Mouse (Mus musculus): Measurements from ENCODE around the gene Olfr312.
"Not testable (repeated sequence)": the region's sequence is repeated elsewhere in the genome, so short reads cannot be mapped to it uniquely, and the experiment has no call there.

Gene Olfr312

GRCm38 (mm10) chr11:58828937-58829336, at the start of gene Olfr312:
Olfr312 (plus strand) TSS chr11:58829237.
- not testable (repeated sequence) for DNase-seq (ENCODE audit: low spot score)

DNA sequence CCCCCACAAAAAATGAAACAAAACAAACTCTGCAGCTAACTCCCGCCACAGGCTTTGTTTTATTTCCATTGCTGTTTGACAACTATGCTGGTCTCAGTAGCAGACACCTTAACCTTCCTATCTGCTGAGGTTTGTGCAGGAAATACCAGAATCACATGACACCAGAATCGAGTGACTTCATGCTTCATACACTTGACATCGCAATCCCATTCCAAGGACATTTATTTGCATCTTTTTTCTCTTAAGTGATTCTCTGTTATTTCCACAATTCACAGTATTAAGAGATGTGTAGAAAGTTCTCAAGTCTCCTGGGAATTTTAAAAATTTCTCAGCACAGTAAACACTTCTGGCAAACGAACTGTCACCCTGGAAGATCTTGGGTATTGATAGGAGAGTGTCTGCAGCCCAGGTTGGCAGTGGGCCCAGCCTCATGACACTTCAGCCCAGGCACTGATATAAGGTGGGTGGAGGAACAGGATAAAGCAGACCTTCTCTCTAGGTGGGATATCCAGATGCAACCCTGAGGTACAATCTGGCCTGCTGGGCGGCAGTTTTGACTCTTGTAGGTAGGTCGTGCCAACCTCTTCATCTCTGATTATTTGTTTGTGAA, 46.5 kb upstream of the Olfr312 start, which contains the start of gene Olfr314:
Gene Olfr314 (plus strand): TSS at position 473 of the 610 bp plus-strand sequence.
- DNase-seq (ENCODE audit: low spot score), result no peak

- DNase-seq (ENCODE audit: low spot score), result no peak
These were observed 44.9 kb upstream of the Olfr312 start for GRCm38 (mm10) chr11:58784182-58784581.

- no peak for DNase-seq (ENCODE audit: low spot score)
These were observed 41.4 kb upstream of the Olfr312 start for GRCm38 (mm10) chr11:58787651-58788050.

- DNase-seq (ENCODE audit: low spot score), result no peak
These were observed 40.7 kb upstream of the Olfr312 start for GRCm38 (mm10) chr11:58788346-58788745.

DNA sequence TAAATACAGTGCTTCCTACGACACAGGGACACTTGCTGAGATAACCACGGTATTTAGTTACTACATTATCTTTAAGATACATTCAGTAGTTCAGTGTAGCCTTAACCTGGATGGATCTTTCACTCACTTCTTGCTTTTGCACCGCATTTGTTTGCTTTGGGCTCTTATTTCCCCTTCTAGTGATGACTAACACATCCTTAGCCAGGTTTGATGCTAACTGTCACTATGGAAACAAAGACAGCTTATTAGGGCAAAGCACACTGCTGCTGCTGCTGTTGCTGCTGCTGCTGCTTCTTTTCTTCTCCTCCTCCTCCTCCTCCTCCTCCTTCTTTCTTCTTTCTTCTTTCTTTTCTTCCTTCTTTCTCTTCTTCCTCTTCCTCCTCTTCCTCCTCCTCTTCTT, 39.5 kb upstream of the Olfr312 start:
- DNase-seq (ENCODE audit: low spot score), result no peak

DNA sequence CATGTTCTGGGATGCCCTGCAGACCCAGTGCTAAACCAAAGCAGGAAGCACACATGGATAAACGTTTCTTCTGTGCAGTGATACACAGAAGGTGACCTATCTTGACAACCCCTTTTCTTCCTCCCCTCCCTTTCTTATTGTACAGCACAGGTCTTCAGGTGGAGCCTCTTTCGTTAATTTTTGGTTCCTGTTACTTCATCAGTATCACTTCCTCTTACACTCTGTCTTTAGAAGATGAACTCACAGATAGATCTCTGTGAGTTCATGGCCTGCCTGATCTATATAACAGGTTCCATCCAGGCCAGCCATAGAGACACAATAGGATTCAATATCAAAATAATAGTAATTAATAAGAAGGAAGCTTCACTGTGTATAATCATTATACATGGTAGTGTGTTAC, 39.0 kb upstream of the Olfr312 start:
- DNase-seq (ENCODE audit: low spot score), result no peak

DNA sequence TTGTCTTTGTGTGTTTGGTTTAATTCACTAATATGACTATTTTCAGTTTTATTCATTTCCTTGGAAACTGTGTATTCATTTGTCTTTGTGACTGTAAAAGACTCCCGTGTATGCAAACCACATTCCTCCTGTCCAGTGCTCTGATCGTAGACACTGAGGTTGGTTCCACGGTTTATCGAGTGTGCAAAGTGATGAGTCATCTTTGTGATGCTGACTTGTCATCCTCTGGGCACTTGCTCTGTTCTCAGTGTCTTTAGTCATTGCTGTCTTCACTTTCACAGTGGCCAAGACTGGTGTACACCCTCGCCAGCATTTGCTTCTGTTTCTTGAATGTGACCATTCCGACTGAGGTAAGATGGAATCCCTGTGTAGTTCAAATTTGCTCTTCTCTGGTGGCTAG, 38.4 kb upstream of the Olfr312 start:
- DNase-seq (ENCODE audit: low spot score), result no peak

- DNase-seq (ENCODE audit: low spot score), result no peak
These were observed 33.2 kb upstream of the Olfr312 start for GRCm38 (mm10) chr11:58795856-58796255.

- DNase-seq (ENCODE audit: low spot score), result no peak
These were observed 32.2 kb upstream of the Olfr312 start for GRCm38 (mm10) chr11:58796850-58797249.

GRCm38 (mm10) chr11:58799747-58800146, 29.3 kb upstream of the Olfr312 start:
- DNase-seq (ENCODE audit: low spot score), result no peak

- DNase-seq (ENCODE audit: low spot score), result no peak
These were observed 27.3 kb upstream of the Olfr312 start, which contains the start of gene Fam183b for GRCm38 (mm10) chr11:58801558-58802228. Fam183b (minus strand) TSS chr11:58801960.

- DNase-seq (ENCODE audit: low spot score), result no peak
These were observed 25.2 kb upstream of the Olfr312 start for GRCm38 (mm10) chr11:58803871-58804270.

- no peak for DNase-seq (ENCODE audit: low spot score)
These were observed 24.6 kb upstream of the Olfr312 start for GRCm38 (mm10) chr11:58804393-58804792.

- no peak for DNase-seq (ENCODE audit: low spot score)
These were observed 17.0 kb upstream of the Olfr312 start for GRCm38 (mm10) chr11:58812001-58812400.

GRCm38 (mm10) chr11:58814700-58815099, 14.3 kb upstream of the Olfr312 start, which contains the start of gene Olfr313:
Olfr313 (plus strand) TSS chr11:58815000.
- DNase-seq (ENCODE audit: low spot score), result not testable (repeated sequence)

- DNase-seq (ENCODE audit: low spot score), result no peak
These were observed 13.4 kb upstream of the Olfr312 start for GRCm38 (mm10) chr11:58815676-58816075.

- no peak for DNase-seq (ENCODE audit: low spot score)
These were observed 727 bp downstream of the Olfr312 start for GRCm38 (mm10) chr11:58829764-58830163.

DNA sequence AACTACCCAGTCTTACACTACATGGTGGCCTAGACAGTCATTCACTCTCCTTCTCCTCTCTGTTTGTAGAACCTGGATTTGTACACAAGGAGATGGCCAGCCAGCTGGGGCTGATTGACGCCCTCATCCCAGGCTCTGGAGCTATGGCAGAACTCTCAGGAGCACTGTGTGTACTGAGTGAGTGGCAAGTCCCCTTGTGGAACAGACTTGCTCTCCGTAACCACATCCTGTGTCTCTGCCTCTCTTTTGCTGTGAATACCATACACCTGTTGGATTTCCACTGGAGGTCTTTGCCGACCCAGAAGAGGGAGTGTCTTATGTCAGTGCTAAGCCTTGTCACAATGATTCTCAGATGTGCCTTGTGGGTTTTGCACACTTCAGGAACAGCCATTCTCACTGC, 3.5 kb downstream of the Olfr312 start:
- not testable (repeated sequence) for DNase-seq (ENCODE audit: low spot score)

DNA sequence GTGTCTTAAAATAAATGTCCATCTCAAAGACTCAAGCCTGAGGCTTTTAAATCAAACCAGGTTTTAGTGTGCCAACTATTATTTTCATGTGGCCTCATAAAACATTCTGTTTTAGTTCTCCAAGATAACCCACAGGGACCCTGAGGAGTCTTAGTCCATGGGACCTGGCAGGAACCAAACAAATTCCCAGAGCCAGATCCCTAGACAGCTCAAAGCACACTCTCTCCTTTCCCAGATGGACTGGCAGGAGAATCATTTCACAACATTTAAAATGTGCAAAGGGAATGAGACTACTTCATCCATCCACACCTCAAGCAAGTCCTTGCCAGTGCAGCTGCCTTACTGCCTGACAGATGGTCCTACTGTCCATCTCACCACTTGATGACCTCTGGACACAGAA, 9.9 kb downstream of the Olfr312 start, which contains the start of gene Olfr311:
Gene Olfr311 (plus strand): TSS at position 301 of the 400 bp plus-strand sequence.
- DNase-seq (ENCODE audit: low spot score), result not testable (repeated sequence)

DNA sequence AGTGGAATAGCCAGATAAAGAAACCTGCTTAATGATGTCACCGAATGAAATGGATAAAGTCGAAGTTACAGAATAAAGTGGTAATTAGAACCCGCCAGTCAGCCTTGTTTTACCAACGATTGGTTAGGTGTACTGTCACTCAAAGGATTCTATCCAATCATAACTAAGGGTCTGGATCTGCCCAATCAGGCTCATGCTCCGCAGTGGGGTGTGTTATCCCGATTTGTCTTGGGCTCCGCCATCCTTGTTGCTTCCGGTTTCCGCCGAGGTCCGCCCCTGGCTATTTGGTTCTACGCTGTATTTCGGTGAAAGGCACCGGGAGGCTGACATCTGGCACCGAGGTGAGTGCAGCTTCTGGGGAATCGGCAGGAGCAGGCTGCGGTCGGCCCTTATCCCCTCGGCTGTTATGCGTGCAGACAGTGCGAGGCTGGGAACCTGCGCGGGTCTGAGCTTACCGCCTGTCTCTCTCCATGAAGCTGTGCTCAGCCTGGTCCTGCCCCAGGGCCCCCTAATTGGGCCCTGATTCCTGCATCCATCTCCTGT, 18.0 kb downstream of the Olfr312 start, which contains the start of gene Gm12258:
Gene Gm12258 (plus strand): TSS at position 240 of the 543 bp plus-strand sequence.
- peak; percentile 14 for DNase-seq (ENCODE audit: low spot score)

DNA sequence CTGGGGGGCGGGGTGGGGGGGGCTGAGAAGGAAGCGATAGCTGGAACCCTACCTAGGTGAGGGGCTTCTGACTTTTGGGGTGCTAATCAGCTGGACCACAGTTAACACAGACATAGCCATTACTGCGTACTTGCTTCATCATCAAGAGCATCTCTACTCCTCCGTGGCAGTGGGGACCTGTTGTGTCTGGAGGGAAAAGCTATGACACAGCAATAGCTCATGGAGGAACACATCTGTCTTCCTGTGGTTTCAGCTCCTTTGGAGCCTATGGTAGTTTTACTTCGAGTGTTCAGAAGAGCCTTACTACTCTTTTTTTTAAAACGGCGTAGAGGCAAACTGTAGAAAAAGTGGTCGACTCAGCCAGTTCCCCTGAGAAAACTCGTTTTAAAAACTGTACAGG, 18.6 kb downstream of the Olfr312 start:
- DNase-seq (ENCODE audit: low spot score), result no peak

GRCm38 (mm10) chr11:58849731-58850130, 20.7 kb downstream of the Olfr312 start:
- DNase-seq (ENCODE audit: low spot score), result no peak
